Mouse (Mus musculus) lung, adult 2 months (tissue): ENCODE measurements at regions not wholly inside any gene's neighbourhood (a gene's known extent, or its start where the extent isn't known, plus 50 kb on each side); places are given as distances from the start of the nearest gene placed in this dataset.

Experiments
- CTCF ChIP-seq: fragments of 200-500 bp; IDR thresholded peaks from 2 replicates; pipeline ENCODE4 v1.5.1; 2011; ENCODE audit warnings: mild to moderate bottlenecking, low read length, control low read depth; ENCODE audit not compliant: insufficient read depth
- POLR2A ChIP-seq: fragments of 200-500 bp; IDR thresholded peaks from 2 replicates; pipeline ENCODE4 v1.6.1; 2011; ENCODE audit warnings: low read depth, mild to moderate bottlenecking, control low read depth, low read length, borderline replicate concordance; ENCODE audit errors: extremely low read depth

DNA sequence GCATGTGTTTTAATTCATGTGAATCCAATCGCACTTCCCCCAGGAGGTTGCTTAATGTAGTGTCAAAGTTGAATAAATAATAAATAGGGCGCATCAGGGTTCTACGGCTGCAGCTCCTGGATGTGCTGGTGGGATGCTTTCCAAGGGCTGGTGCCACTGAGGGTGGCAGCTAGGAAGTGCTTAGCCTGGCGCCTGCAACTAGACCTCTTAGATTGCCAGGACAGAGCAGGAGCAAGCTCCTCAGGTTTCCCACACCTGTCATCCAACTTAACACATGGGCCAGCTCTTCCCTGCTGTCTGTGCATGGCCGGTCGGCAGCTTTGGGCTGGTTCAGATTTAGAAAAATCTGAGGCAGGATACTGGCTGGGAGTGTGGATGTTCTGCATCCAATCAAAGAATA lies 282.6 kb upstream of the Fam19a5 start:
- TF ChIP-seq POLR2A (no peak), CTCF (no peak)
